Mouse (Mus musculus): ENCODE data around the gene Chn2. TPM values are rescaled to one million over a fixed set of nuclear protein-coding genes. Genes with fewer than 3 reads are reported as not detected.
"Not testable (repeated sequence)": the region's sequence is repeated elsewhere in the genome, so short reads cannot be mapped to it uniquely, and the experiment has no call there.

Gene Chn2
- polyA plus RNA-seq, 2 experiments from 2014 or later: 3.1 to 10.5 TPM

DNA sequence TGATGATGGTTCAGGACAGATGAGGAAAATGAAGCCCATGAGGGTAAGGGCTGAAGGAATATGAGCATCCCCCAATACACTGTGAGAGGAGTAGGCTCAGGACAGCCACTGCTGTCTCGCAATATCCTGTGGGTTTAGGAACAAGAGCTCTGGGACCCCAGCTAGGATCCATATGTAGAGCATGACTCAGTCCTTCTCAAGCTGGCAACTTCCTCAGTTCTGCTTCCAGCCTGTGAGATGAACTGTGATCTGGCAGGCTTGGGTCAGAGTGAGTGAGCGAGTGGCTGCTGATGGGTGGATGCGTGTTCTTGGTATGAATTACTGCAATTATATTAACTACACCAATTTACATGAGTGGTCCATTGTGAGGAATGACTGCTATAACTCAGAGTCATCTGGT, 121.3 kb downstream of the Chn2 start:
- no peak for ATAC-seq

DNA sequence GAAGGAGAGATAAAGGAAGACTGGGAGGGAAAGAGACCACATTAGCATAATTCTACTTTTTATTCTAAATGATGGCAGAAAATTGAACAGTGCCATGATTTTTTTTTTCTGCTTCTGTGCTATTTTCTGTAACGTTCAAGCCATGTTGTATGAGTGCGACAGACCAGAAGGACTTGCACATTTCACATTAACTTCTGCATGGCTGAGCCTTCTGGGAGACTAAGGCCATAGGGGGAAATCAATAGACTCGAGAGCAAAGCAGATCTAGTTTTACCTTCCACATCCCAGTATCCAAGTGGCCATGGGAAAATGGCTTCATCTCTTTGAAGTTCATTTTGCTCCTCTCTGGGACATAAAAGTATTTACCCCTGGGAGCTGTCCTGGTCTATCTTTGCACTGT, 121.9 kb downstream of the Chn2 start:
- no peak for ATAC-seq

DNA sequence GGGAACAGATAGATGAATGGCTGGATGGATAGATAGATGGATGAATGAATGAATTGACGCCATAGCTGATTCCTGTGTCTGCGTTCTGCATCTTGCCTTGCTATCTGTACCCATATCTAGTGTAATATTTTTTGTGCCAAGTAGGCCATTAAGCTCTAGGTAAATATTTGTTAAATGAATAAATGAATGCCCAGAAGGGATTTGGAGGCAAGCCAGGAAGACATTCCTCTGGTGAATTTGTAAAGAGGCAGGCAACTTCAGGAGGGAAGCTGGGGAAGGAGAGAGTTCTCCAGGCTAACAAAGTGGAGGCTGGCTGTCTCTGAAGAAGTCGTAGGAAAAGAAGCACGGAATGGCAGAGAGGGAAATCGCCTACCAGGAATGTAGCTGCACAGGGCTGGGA, 123.0 kb downstream of the Chn2 start:
- ATAC-seq: no peak

DNA sequence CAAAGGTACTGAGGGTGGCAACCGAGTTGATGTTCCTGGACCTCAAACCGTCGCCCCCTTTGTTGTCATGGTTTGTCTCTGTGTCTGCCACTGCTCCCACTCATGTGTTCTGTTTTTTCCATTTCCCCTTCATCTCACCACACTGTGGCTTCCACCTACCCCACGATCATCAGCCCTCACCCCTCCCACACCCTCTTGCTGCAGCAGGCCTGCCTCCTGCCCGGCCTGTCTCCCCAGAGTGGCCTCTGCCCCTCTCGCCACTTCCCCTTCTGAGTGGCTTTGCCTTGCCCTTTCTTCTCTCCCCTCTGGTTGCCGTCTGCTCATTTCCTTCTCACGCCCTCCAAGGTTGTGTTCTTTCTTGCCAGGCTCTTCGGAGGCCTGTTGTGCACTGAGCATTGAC, 123.4 kb downstream of the Chn2 start:
- peak; percentile 61 for ATAC-seq

DNA sequence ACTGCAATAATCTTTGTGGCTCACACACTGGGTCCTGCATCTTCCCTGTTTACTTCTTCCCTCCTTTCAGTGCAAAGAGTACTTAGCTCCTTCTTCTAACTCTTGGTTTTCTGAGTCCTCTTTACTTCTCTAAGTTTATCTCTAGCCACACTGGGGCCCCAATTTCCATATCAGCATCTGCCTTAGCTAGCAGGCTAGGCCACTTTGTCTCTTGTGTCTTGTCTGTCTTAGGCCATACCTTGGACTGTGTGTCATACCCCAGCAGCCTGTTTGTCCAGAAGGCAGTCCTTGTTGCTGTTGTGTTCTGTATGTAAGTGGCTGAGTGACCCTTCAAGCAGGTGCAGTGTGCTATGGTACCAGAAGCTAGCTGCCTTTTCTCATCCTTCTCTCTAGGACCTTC, 124.3 kb downstream of the Chn2 start:
- no peak for ATAC-seq

DNA sequence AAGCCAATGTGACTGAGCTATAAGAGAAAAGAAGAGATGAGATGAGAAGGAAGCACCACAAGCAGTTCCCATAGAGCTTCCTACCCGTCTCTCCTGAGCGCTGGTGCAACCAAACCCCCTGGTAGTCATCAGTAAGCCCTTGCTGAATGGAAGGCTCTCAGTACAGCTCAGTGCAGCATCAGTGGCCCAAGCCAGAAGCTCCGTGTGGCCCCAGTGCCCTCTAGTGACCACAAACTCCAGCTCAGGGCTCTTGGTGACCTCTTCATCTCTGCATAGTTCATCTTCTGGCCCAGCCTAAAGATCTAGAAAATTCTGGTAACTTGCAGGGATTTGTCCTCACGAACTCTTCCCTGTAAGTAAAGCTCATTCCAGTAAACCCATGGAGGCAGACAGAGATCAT, 125.4 kb downstream of the Chn2 start:
- ATAC-seq: peak; percentile 64

DNA sequence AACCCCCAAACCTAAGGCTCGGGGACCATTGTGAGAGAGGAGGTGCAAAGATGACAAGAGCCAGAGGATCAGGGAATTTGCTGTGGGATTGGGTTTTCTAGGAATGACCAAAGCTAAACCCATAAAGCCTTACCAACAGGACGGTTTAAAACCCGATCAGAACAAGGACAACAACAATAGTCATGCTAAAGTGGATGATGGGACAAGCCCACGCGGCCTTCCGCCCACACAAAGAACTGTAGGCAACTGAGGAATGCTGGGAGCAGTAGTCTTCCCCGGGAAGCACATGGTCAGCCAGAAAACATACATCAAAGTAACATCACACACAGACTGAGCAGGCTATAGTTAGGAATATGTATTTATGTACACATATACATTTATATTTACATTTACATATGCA, 125.9 kb downstream of the Chn2 start:
- ATAC-seq: no peak

DNA sequence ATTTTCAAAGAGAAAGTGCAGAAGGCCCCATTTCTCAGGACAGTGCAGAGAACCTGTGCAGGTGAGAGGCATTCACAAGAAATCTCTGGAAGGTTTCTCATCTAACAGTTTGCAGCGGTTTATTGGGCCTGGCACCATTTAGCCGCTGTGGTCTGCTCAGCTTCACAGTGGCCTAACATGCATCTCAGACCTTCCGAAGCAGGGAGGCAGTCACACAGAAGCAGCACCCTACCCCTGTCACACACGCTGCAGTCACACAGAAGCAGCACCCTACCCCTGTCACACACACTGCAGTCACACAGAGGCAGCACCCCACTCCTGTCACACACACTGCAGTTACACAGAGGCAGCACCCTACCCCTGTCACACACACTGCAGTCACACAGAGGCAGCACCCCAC, 126.5 kb downstream of the Chn2 start:
- no peak for ATAC-seq

DNA sequence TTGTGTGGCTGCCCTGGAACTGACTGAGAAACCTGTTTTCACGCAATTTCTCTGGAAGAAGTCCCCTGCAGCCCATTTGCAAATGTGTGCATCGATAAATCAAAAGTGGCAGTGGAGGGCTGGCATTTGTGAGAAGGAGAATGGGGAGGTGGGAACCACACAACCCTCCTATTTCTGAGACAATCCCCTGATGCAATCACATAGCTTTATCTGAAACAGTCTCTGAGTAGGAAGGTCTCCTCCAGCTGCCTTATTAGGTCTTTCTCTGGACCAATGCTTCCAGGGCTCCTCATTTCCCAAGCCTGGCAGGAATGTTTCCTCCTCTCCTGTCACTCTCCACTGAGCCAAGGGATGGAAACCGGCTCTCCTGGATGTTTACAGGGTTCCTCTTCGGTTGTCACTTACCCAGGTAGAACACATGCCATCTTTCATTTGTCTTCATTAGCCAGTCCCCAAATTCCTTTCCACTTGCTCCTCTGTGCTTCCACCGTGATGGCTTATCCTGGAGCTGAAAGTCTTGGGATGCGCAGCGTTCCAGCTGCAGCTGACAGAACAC, 127.7 kb downstream of the Chn2 start:
- no peak for ATAC-seq

DNA sequence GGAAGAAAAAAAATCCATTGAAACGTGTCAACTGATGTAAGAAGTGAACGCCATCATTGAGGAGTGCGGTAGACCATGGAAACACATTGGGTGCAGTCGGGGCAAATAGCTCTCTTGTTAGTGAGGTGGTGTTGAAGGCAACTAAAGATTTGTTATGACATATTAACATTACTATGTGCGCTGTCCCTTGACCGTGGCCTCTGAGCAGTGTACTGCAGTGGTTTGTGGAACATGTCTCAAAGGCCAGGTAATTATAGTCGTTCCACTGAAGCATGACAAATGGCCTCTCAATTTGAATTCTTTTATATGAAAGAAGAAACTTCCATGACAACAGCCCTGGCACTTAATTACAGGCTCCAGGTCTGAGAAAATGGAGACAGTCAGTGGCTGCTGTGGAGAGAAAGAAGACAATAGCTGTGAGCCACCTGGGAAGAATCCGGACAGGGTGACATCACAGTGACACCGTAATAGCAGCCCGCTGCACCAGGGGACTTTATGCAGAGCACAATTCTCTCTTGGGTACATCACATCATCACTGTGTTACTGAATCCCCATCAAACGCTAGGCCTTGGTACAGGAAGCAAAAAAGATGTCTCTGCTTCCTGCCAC, 131.0 kb downstream of the Chn2 start:
- ATAC-seq: no peak

DNA sequence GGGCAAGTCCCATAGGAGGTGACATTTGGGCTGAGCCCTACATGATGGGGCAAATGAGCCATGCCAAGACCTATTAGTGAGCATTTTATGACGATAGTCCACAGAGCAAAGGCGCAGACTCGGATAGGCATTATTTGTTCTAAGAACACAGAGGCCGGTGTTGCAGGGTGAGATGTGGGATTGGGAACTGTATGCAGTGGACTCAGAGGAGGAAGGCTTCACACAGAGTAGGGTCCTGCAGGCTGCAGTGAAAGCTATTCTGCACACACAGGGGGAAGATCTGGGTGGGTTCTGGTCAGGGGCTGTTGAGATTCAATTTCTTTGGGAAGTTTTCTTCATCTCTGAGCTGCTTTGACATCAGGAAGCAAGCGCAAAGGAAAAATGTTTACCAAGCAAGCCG, 132.0 kb downstream of the Chn2 start:
- no peak for ATAC-seq

DNA sequence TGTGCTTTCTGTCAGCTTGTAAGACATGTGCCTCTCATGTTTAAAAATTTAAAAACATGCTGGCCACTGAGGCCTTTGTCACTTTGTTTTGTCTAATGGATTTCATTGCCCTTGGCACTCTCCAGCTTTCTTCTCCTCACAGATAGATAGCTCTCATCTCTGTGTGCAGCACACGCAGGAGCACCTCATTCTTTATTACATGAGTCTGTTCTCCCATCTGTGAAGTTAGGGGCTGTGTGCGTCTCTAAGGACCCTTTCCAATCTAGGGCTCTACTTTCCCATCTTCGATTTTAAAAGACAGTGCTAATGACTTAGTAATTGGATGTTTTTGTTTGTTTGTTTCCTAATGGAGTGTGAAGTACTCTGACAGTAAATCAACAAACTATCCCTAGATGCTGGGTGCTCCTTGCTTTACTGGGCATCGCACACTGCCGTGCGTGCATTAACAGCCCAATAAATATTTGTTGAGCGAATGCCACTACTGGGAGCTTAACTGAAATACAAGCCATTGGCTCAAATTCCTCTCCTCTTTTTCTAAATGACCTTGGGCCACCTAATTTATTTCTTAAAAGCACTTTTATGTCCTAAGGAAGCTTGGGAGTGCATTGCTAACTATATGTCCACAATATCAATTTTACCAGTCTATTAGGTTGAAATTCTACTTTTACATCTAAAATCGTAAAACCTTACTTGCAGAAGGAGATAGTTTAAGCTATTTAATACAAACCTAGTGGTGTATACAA, 136.3 kb downstream of the Chn2 start:
- no peak for ATAC-seq

DNA sequence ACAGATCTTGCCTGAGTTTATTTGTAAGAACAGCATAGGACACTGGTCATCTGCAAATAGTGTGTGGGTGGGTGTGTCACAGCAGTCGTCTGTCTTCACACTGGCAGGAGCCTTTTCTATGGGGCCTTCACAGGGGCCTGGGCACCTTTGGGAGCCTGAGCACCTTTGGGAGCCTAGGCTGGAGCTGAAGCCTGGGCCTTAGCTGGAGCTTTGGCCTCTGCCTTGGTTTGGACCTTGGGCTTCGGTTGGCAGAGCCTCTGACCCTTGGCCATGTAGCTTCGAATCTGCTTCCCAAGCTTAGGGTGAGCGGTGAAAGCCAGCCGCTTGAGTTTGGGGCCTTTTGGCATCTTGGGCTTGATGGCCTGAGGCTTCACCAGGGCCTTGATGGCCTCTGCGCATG, 137.7 kb downstream of the Chn2 start:
- ATAC-seq: not testable (repeated sequence)

DNA sequence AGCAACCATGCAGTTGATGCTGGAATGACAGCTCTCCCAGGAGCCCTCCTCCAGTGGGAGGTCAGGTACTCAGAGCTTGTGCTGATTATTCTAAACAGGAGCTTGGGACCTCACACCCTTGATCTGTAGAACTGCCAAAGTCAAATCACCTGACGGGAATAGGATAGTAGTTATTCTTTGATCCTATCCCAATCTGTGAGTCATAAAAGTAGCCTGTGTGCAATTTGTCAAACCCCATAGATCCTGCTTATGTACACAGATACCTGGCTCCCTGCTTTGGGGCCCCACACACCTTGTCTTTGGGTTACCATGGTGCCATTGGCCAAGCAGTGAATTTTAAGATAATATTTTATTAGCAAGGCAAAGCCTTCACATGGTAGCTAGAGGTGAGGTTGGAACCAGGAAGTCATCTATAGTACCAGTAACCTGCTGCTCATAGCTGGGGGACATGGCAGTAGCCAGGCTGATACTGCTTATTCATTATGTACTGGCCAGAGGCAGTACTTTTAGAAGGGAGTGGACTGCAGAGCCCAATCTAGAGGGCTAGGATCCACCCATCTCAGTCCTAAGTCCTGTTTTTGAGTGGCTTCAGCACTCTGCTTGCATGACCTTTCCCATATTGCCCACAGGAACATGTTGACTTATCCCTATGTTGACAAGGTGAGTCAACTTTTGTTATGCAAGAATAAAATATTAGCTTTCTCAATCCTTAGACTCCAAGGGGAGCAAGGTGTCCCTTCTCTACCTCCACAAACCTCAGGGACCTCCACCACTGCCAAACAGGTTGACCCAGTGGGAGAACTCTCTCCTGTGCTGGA, 139.9 kb downstream of the Chn2 start:
- ATAC-seq: no peak

DNA sequence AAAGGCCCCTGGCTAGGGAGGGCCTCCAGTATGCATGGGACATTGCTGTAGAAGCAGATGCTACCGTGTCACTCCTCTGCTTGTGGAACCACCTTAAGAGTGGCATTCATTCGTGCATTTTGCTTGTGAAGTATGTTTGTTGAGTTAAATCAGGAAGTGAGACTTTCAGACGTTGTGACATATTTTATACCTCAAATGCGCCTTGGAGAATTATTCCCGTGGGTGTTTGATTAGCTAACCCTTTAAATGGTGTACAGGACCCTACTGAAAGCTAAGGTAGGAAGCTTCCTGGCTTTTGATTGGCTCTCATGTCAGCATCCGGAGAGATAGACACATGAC, 140.5 kb downstream of the Chn2 start:
- ATAC-seq: no peak

DNA sequence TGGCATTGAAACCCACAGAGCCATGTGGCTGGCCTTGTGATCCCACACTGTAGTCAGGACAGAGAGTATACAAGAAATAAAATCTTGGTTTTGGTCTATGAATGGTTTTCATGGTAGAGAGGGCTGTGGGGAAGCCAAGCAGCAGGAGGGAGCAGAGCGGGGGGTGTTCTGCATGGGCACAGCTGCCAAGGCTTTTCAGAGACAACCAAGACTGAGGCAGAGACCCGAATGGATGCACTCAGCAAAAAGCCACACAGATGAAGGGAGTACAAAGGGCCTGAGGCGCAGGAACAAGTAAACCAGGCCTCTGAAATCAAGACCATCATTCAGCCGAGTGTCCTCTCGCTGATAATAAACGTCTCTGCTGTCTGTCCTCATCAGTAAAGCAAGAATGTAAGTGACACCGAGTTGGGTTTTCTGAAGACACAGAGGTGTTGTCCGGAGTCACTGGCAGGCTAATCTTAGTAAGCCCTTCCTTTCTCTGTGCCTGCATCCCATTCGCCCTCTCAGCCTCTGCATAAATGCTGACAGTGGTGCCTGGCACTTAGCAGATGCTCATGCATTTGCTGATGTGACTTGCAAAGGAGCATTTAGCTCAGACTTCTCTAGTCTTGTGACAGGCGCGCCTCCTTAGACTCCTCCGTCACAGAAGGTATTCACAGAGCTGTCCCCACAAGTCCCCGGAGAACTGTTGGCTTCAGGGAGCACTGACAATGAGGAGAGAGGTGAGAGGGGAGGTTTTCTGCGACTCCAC, 144.6 kb downstream of the Chn2 start:
- ATAC-seq: no peak

DNA sequence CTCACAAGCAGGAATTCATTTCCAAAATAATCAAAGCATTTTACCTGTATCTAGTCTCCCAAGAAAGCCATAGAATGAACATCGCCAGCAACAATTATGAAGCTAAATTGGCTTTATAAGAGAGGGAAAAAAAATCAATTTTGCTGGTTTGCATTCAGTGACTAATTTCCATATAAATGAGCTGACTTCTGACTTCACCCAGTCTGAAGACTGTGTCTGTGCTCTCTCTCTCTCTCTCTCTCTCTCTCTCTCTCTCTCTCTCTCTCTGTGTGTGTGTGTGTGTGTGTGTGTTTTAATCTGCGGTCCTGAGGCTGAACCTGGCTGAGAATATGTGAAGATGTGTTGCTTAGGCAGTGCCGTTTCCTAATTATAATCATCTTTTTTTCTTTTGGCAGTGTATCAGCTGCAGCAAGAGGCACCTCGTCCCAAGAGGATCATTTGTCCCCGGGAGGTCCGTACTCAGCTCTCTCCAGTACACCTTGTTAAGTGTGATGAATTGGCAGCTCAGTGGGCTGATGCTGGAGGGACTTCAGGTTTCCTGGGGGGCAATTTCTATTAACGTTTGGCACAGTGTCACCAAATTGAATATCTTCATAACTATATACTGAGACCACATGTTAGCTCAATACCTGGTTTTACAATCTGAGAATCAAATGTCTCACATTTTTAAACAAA, 154.4 kb downstream of the Chn2 start:
- ATAC-seq: no peak

DNA sequence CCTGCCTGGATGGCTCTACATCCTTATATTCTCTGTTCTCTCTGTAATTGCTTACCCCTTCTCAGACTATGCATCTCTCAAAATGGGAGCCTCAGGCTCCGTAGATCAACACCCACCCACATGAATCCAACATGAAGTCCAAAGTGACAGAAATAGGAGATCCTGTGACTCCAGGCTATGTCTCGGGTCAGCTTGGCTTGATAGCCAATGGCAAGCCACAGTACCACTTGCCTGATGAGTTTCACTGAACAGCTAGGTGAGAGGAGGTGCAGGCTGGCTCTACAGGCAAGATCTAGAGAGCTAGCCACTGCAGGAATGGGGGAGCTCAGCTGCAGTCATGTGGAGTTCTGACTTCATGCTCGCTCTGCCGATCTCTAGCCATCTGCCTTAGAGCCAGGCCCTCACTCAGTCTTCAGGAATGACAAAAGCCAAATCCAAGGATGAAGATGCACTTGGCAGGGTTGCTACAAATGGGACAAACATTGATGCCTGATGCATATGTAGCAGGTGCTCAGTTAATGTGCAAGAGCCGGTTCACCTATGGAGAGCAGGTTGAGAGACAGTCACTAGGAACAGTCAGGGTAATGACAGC, 158.6 kb downstream of the Chn2 start:
- ATAC-seq: no peak

DNA sequence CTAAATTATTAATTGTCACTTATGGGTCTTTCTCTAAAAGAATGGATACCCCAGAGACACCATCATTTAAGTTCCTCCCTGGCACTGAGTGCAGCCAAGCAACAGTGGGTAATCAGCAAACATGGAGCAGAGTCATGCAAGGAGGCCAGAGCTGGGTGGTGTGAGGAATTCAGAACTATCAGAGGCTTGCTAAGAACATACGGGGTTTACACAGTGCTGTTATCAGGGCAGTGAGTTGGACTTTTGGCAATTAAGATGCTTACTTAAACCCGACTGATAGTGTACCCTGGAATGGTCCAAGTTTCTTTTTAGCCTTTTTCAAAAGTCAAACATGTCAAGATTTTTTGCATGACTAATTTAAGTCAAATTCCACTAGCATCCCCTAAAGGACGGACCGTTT, 160.2 kb downstream of the Chn2 start:
- ATAC-seq: no peak

DNA sequence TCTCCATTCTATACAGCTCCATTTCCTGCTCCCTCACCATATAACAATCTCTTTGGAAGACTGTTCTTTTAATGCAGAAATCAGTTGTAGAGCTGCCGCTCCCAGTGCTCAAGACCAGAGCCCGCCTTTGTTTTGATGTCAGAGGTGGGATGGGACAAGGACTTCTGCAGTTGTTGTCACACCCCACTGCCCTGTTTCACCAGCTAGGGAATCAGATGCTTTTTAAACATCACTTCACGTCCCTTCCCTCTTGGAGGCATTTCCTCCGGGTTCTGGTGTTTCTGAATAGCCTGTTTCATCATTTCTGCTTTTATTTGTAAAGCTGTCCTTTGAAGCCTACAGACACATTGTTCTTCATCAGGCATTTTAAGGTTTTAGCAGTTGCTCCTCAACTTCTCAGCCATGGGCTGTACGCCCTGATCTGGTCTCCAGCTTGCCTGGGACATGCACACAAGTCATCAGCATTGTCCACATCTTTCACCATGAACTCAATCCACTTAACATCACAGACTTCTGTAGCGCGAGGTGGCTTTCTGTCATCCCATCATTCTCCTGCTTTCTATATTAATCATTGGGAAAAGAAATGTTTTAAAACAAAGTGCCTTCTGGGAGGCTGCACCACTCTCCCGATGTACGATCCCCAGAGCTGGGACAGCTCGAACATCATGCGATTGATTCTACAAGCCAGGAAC, 160.8 kb downstream of the Chn2 start:
- no peak for ATAC-seq

DNA sequence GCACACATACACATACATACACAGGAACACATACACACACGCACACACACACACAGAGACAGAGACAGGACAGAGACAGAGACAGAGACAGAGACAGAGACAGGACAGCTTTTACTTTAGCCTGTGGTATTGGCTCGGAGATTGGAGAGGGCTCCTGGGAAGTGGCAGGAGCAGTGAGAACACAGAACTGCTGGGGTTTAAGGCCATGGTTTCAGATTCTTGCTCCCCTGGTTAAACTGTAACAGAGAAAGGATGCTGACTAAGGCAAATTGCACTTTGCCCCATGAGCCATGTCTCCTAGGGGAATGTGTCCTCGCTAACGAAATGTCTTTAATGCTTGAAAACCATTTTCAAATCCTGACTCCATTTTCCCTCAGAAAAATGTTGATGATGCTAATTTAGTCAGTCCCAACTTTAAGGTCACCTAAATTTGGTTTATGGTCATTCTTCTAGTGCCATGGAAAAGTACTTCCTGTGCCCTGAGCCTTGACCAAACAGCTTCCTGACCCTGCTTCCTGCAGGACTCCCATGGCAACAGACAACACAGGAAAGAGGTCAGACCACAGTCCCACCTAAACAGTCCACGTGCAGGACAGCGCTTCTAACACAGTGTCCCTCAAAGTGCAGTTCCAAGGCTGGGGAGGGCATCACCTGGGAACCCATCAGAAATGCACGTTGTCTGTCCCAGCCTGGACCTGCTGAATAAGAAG, 163.1 kb downstream of the Chn2 start:
- no peak for ATAC-seq

Measured in CD4-positive, CD25-positive, alpha-beta regulatory T cell, adult 4 months (primary cell).